8 mouse cellular contexts compared by ENCODE assay signal in the genomic region with DNA sequence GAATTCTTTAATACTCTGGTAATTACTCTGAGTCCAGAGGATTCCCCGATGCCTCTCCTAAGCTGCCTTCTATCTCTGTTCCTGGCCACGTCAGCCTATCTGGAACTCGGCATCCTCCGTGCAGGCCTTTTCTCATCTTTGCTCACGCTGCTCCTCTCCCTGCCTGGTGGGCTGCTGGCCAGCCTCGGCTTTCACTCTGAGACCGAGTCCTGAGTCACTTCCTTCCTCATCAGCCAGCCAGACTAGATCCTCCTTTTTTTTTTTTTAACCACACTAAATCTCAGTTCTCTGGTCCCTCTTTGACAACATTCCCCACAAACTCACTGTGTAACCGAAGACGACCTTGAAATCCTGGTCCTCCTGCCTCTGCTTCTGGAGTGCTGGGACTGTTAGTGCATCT. TPM values are rescaled to one million over a fixed set of nuclear protein-coding genes. Genes with fewer than 3 reads are reported as not detected.
DNase-seq lines count a peak whose midpoint lies in the region; ATAC-seq and TF ChIP-seq lines count a peak whose summit lies in the region.

No protein-coding gene starts in this region.

- no peak for TF ChIP-seq CTCF in midbrain, postnatal 0 days (IDR thresholded peaks at IDR 0.05)

- H3K27me3 ChIP-seq in midbrain, postnatal 0 days (ENCODE audit: insufficient read depth, low read length): no peaks in the 10 kb centered on the region
- no peaks in the 10 kb centered on the region for H3K27me3 ChIP-seq in forebrain, embryonic 15.5 days

- H3K4me1 ChIP-seq in midbrain, postnatal 0 days (ENCODE audit: insufficient read depth, low read length): no peaks in the 10 kb centered on the region
- H3K4me1 ChIP-seq in forebrain, embryonic 15.5 days: peaks cover 16% of the 10 kb centered on the region

- WGBS in midbrain, postnatal 0 days: 80% methylated on average over 9 of the region's 9 CpGs
- 88% methylated on average over 9 of the region's 9 CpGs for WGBS in forebrain, embryonic 15.5 days

- H3K36me3 ChIP-seq in midbrain, postnatal 0 days (ENCODE audit: insufficient read depth, low read length): no peaks in the 10 kb centered on the region
- H3K36me3 ChIP-seq in forebrain, embryonic 15.5 days: no peaks in the 10 kb centered on the region

- H3K4me2 ChIP-seq in midbrain, postnatal 0 days (ENCODE audit: low read depth, low read length, poor library complexity, severe bottlenecking): no peak overlapping the region
- H3K4me2 ChIP-seq in forebrain, embryonic 15.5 days (replicated peaks): no peak overlapping the region

- DNase-seq in right cerebral cortex, adult 18-20 months: peak; percentile 39
- DNase-seq in right cerebral cortex, postnatal 4 days: no peak
- peak; percentile 70 for DNase-seq in fibroblast of lung, adult 2 months (ENCODE audit: low read depth)
- DNase-seq in skeletal muscle tissue, adult 2 months (ENCODE audit: low read depth, low spot score): peak; percentile 59
- DNase-seq in midbrain, postnatal 0 days (ENCODE audit: low spot score): no peak
- no peak for DNase-seq in cerebellum, postnatal 10 days

- no peak overlapping the region for H3K27ac ChIP-seq in midbrain, postnatal 0 days (ENCODE audit: low read depth, low read length)
- H3K27ac ChIP-seq in forebrain, embryonic 15.5 days (replicated peaks): no peak overlapping the region

- ATAC-seq in hematopoietic stem cell, adult 5-6 weeks (replicated peaks in 1 of 2; ENCODE audit: insufficient read depth in 1 of 2, low FRiP score in 2 of 2, low TSS enrichment in 1 of 2, low read depth in 1 of 2, poor library complexity in 2 of 2, severe bottlenecking in 2 of 2): peak; percentile 55 to 83; a peak in 3 of 4 replicates
- ATAC-seq in midbrain, postnatal 0 days (ENCODE audit: low FRiP score): no peak
- ATAC-seq in forebrain, embryonic 15.5 days (replicated peaks): no peak

- H3K9me3 ChIP-seq in midbrain, postnatal 0 days (ENCODE audit: low read length): no peaks in the 10 kb centered on the region
- no peaks in the 10 kb centered on the region for H3K9me3 ChIP-seq in forebrain, embryonic 15.5 days

- H3K4me3 ChIP-seq in midbrain, postnatal 0 days (ENCODE audit: low read depth, low read length): no peak overlapping the region
- no peak overlapping the region for H3K4me3 ChIP-seq in forebrain, embryonic 15.5 days

- no peak overlapping the region for H3K9ac ChIP-seq in midbrain, postnatal 0 days (replicated peaks; ENCODE audit: low read length, poor library complexity, severe bottlenecking)
- H3K9ac ChIP-seq in forebrain, embryonic 15.5 days (replicated peaks): no peak overlapping the region

RNA-seq across cellular contexts. Expression of gene E2f2, which starts 13.2 kb away (rescaled TPM):
- 7.1 and 7.2 TPM in 2 replicates for total RNA-seq in hematopoietic stem cell, adult 5-6 weeks (2017)
- 1.1 and 2.0 TPM in 2 replicates for total RNA-seq in midbrain, postnatal 0 days (2014; rRNA removed)
- 0.46 and 0.50 TPM in 2 replicates for polyA plus RNA-seq in midbrain, postnatal 0 days (2015; fragmentation: Nextera tagmentation; extraction: Ambion mirVana)
- polyA plus RNA-seq in forebrain, embryonic 15.5 days (2015; fragmentation: Nextera tagmentation; extraction: Ambion mirVana): 5.4 and 6.0 TPM in 2 replicates

RNA-seq across cellular contexts. Expression of gene Asap3, which starts 20.8 kb away (rescaled TPM):
- total RNA-seq in hematopoietic stem cell, adult 5-6 weeks (2017): 0.19 and 0.25 TPM in 2 replicates
- 5.9 and 7.6 TPM in 2 replicates for total RNA-seq in midbrain, postnatal 0 days (2014; rRNA removed)
- polyA plus RNA-seq in midbrain, postnatal 0 days (2015; fragmentation: Nextera tagmentation; extraction: Ambion mirVana): 3.7 and 4.1 TPM in 2 replicates
- 3.4 and 3.7 TPM in 2 replicates for polyA plus RNA-seq in forebrain, embryonic 15.5 days (2015; fragmentation: Nextera tagmentation; extraction: Ambion mirVana)

RNA-seq across cellular contexts. Expression of gene Id3, which starts 42.1 kb away (rescaled TPM):
- total RNA-seq in hematopoietic stem cell, adult 5-6 weeks (2017): 6.8 and 7.3 TPM in 2 replicates
- total RNA-seq in midbrain, postnatal 0 days (2014; rRNA removed): 121 and 208 TPM in 2 replicates
- polyA plus RNA-seq in midbrain, postnatal 0 days (2015; fragmentation: Nextera tagmentation; extraction: Ambion mirVana): 148 and 156 TPM in 2 replicates
- polyA plus RNA-seq in forebrain, embryonic 15.5 days (2015; fragmentation: Nextera tagmentation; extraction: Ambion mirVana): 87.3 and 98.1 TPM in 2 replicates

Comparison
In these comparisons a context has a peak if more than half of its experiments do, and no peak if none do; other contexts are left out.
1. DNase-seq: peak in right cerebral cortex, adult 18-20 months (single experiment), fibroblast of lung, adult 2 months (single experiment) and skeletal muscle tissue, adult 2 months (single experiment); none in right cerebral cortex, postnatal 4 days (single experiment), midbrain, postnatal 0 days (single experiment) and cerebellum, postnatal 10 days (0 of 2).
2. ATAC-seq: peak in hematopoietic stem cell, adult 5-6 weeks (2 of 2); none in midbrain, postnatal 0 days (single experiment) and forebrain, embryonic 15.5 days (single experiment).
3. RNA of gene Id3, which starts 42.1 kb away (total RNA-seq): 121 to 208 TPM in midbrain, postnatal 0 days; 6.8 to 7.3 TPM in hematopoietic stem cell, adult 5-6 weeks; every median in the first group is over 10 times any median in the second.